Mouse (Mus musculus) CH12.LX (cell line): ENCODE data around the gene Ccdc8.

Experiments used
- CTCF ChIP-seq, 2 experiments: IDR thresholded peaks in 1 of 2; conservative IDR thresholded peaks in 1 of 2; 2 replicates each; pipeline ENCODE4 v1.5.1; 2011 to 2012; ENCODE audit warnings: low read depth in 2 of 2, low read length in 2 of 2, improper control_type of control experiment in 1 of 2, inconsistent platforms in 1 of 2, mild to moderate bottlenecking in 1 of 2, moderate library complexity in 1 of 2
- POLR2A ChIP-seq: IDR thresholded peaks from 2 replicates; pipeline ENCODE4 v1.6.1; 2011; ENCODE audit warnings: low read depth, mild to moderate bottlenecking, improper control_type of control experiment, low read length

DNA sequence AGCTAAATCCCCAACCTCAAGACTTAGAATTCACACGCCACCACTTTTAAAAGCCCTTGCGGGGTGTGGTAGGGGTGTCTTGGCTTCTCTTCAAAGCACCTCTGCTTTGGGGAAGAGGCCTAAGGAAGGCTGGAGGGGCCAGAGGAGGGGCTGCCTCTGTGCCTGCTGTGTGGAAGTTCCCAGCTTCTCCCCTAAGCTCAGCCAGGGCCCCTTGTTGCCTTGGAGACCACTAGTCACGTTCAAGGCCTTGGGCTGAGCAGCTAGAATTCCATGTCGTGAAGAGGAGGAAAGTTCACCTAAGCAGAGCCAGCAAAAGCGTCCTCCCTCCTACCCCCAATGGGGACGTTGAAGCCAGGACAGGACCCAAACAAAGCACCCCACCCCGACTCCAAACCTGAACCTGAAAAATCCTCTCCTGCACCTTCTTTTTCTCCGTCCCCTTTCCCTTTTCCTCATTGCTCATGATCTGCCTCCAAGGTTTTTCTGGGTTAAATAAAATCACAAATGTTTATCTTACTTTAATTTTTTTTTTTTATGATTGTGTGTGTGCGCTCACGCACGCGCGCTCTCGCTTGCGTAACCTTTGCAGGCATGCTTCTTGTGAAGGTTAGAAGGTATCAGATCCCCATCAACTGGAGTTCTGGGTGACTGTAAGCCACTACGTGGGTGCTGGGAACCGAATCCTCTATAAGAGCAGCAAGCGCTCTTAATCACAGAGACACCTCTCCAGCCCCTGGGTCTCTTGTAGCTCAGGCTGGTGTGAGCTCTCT lies 642 bp upstream of the Ccdc8 start:
- TF ChIP-seq POLR2A (no peak), CTCF (conservative IDR thresholded peaks at IDR 0.05 in 1 of 2, IDR thresholded peaks at IDR 0.05 in 1 of 2; ENCODE audit: low read depth in 2 of 2, low read length in 2 of 2) (no peak)
